Mouse (Mus musculus): ENCODE results near the gene Gm10226. TPM values are rescaled to one million over a fixed set of nuclear protein-coding genes. Genes with fewer than 3 reads are reported as not detected.

Gm10226 gene
- polyA plus RNA-seq (2012; rRNA removed): not detected in 2 replicates

DNA sequence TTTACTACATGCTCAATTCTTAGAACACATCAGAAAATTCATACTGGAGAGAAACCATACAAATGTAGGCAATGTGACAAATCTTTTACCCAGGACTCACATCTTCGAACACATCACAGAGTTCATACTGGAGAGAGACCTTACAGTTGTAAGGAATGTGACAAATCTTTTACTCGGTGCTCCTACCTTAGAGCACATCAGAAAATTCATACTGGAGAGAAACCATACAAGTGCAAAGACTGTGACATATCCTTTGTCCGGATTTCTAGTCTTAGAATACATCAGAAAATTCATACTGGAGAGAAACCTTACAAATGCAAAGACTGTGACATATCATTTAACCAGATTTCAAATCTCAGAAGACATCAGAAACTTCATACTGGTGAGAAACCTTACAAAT lies at the start of gene Gm10226:
Gene Gm10226, plus strand, starts transcription at position 301 of the 400 bp plus-strand sequence.

DNA sequence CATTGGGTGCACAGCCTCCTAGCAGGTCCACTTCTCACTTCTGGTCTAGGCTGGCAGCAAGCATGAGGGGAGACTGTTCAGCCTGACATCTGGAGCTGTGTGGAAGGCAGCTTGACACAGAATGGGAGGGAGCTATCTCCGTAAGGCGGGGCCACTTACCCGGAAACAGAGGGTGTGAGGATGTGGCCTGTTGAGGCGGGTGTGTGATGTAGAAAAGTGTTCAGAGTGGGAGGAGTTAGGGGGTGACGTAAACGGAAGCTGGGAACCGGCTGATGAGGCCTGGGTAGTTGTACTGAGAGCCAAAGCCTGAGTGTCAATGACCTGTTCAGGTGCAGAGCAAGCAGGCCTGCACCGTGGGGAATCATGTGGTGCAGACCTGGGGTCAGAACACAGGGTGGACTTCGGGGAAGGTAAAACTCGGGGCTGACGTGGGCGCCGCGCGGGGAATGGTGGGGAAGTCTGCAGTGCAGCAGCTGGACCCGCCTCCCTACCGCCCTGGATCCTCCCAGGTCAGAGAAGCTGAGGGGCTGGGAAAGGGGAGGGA lies 41.2 kb upstream of the Gm10226 start, which contains the start of gene Zfp983:
Gene Zfp983, plus strand, starts transcription at position 261 of the 544 bp plus-strand sequence.

DNA sequence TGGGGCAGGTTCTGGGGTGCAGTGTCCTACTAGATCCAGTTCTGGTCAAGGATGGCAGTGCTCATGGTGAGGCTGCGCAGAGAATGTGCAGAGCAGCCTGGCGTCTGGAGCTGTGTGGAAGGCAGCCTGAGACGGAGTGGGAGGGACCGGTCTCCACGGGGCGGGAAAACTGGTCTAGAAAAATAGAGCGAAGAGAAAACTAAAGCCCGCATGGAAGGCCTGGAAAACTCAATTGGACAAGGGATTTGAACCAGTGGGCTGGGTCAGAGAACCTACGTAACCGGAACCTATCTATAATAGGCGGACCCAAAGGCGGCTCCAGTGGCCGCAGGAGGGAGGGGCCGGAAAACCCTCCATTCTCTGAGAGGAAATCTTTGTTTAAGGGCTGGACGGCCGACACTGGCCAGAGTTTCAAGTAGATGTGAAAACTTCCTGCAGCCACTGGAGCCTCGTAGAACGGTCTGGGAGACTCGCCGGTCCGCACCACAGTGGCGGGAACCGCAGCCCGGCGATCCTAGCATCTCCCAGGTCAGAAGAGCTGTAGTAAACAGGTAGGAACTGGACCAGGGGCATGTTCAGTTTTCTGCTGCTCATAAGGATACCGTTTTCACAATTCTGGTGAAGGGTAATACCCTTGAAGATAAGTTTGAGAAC lies 15.8 kb downstream of the Gm10226 start, which contains the start of gene Zfp760:
Gene Zfp760, plus strand, starts transcription at position 399 of the 654 bp plus-strand sequence.

DNA sequence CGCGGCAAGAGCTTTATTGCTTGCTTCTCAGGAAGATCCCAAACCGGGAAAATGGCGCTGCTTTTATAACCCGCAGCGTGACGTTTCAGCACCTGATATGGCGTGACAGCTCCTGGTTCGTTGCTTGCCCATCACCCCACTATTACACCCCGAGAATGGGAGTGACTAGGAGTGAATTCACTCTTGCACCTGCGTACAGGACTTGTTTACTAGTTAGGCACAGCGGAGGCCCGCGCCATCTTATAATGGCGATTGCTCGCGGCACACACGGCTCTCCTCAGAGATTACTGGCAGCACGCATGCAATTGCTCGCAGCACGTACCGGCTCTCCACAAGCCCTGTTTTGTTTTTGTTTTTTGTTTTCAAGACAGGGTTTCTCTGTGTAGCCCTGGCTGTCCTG lies 38.8 kb downstream of the Gm10226 start, which contains the start of gene Zfp229:
Gene Zfp229, plus strand, starts transcription at position 301 of the 400 bp plus-strand sequence.

Other genes with a start within 250 kb of the Gm10226 start
- gene Zfp51, start 241.5 kb upstream of the Gm10226 start, polyA plus RNA-seq (2012; rRNA removed): 0.41 and 0.42 TPM in 2 replicates
- 2.3 and 3.3 TPM in 2 replicates for gene Zfp53, start 202.9 kb upstream of the Gm10226 start, polyA plus RNA-seq (2012; rRNA removed)
- gene Zfp52, start 156.3 kb upstream of the Gm10226 start, polyA plus RNA-seq (2012; rRNA removed): 0.15 and 0.22 TPM in 2 replicates
- 0.88 and 1.2 TPM in 2 replicates for gene Zfp948, start 124.9 kb upstream of the Gm10226 start, polyA plus RNA-seq (2012; rRNA removed)
- 0.30 and 0.36 TPM in 2 replicates for gene Zfp983, start 41.2 kb upstream of the Gm10226 start, polyA plus RNA-seq (2012; rRNA removed)
- 0.27 and 0.32 TPM in 2 replicates for gene Zfp760, start 15.9 kb downstream of the Gm10226 start, polyA plus RNA-seq (2012; rRNA removed)
- gene Zfp229, start 38.9 kb downstream of the Gm10226 start, polyA plus RNA-seq (2012; rRNA removed): 1.2 and 1.3 TPM in 2 replicates
- 0.07 and 0.13 TPM in 2 replicates for gene Zfp820, start 153.9 kb downstream of the Gm10226 start, polyA plus RNA-seq (2012; rRNA removed)
- gene Zfp995, start 218.1 kb downstream of the Gm10226 start, polyA plus RNA-seq (2012; rRNA removed): 0.80 and 0.84 TPM in 2 replicates